Mouse (Mus musculus): ENCODE results near the gene Nhp2.
"Not testable (repeated sequence)": the region's sequence is repeated elsewhere in the genome, so short reads cannot be mapped to it uniquely, and the experiment has no call there.

Gene Nhp2

DNA sequence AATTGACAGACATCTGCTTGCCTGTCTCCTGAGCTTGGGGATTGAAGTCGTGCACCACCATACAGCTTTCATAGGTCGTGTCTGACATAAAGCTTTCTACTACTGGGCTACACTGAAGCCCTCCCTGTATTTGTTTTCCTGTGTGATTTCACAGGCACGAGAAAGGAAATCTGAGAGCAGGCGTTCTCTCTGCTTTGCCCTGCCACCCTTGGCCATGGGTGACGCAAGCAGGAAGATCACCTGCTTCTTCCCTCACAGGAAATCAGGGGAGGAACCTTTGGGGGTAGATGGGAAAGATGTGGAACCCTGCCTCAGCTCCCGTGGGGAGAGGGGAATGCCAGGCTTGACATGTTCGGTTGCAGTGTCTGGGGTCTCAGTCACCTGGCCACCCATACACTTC is 38.8 kb downstream of the Nhp2 start:
- no peak for DNase-seq (ENCODE audit: low spot score in 2 of 2)

DNA sequence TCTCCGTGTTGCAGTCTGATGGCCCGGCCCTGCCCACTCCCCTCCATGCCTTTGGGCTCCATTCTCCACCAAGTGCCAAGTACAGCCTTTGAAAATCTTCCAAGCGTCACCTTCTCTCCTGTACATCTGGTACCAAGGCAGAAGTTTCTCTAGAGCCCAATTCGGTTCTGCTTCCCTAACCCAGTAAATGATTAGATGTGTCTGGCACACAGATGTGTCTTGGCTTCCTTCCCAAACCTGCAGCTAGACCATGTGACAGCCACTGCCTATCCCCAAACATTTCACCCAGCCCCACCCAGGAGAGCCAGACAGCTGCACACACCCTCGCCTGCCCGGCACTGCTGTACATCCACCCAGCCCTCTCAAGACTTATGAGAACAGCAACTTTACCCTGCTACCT is 39.2 kb downstream of the Nhp2 start:
- DNase-seq (ENCODE audit: low spot score in 2 of 2): peak in 1 of 2 experiments; percentile 58

DNA sequence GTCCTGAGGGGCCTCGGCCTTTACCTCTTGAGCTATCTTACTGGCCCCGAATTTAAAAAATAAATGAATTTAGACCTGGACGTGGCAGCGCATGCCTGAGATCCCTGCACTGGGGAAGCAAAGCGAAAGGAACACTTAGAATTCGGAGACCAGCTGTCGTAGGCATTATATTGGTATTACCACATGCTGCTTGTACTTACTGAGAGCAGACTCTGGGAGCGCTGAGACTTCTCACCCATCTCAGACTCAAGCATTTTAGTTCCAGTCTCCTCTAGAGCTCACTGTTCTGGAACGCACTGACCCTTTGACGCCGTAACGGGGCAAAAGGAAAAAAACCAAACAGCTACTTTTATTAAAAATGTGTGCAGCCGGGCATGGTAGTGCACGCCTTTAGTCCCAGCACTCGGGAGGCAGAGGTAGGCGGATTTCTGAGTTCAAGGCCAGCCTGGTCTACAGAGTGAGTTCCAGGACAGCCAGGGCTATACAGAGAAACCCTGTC is 42.4 kb downstream of the Nhp2 start:
- no peak for DNase-seq (ENCODE audit: low spot score in 2 of 2)

DNA sequence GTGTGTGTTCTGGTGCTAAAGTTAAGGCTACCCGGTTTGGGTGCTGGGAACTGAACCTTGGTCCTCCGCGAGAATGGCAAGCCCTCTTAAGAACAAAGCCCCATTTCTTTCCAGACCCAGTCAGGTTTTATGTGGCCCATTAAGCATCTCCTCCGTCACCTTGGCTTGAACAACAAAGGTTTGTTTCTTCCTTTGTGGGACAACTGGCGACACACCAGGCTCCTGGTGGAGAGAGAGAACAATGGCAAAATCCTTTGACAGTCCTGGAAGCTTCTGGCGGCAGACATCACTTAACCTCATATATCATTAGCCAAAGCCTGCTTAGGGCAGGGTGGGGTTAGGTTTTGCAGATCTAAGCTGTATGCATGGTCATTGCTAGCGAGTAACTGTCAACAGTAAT is 43.1 kb downstream of the Nhp2 start:
- no peak for DNase-seq (ENCODE audit: low spot score in 2 of 2)

DNA sequence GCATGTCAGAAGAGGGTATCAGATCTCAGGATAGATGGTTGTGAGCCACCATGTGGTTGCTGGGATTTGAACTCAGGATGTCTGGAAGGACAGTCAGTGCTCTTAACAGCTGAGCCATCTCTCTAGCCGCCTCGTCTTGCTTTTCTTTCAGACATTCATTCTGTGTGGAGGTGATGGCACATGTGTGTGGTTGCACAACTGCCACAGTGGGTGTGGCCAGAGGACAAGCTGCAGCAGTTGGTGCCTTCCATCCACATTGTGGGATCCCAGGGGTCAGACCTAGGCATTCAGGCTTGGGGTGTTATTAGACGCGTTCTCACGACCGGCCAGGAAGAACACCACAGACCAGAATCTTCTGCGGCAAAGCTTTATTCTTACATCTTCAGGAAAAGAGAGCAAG is 45.2 kb downstream of the Nhp2 start:
- DNase-seq (ENCODE audit: low spot score in 2 of 2): not testable (repeated sequence)

DNA sequence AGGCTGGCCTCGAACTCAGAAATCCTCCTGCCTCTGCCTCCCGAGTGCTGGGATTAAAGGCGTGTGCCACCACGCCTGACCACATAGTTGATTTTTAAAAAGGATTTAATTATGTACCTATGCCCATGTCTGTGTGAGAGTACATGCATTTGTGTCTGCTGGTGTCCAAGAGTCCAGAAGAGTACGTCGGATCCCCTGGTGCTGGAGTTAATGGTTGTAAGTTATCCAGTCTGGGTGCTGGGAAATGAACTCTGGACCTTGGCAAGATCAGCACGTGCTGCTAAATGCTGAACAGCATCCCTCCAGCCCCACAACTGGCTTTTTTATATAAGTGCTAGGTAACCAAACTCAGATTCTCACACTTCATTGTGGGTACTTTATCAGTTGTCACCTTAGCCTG is 51.3 kb downstream of the Nhp2 start:
- DNase-seq (ENCODE audit: low spot score in 2 of 2): no peak

DNA sequence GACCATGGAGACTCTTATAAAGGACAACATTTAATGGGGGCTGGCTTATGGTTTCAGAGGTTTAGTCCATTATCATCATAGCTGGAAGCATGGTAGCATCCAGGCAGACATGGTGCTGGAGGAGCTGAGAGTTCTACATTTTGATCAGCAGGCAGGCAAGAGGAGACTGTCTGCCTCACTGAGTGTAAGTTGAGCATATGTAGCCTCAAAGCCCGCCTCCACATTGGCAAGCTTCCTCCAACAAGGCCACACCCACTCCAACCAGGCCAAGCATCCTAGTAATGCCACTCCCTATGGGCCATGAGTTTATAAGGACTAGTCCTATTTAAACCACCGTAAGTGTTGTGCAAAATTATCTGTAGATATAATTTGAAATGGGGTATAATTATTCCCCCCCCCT is 51.8 kb downstream of the Nhp2 start:
- no peak for DNase-seq (ENCODE audit: low spot score in 2 of 2)

DNA sequence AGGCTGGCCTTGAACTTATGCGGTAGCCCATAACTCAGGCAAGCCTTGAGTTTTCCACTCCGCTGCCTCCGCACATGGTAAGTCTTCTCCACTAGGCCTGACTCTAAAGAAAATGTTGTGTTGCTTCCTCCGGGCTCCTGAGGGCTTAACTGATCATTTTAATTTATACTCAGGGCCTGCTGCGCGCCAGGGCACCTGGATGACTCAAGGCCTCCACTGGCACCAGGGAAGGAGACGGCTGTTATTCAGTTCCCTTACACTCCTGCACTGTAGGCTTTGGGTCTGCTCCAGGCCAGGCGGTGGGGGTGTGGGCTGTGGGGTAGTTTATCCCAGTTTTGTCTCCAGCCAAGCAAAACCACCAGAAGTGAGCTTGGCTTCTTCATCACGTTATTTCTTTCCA is 53.8 kb downstream of the Nhp2 start:
- no peak for DNase-seq (ENCODE audit: low spot score in 2 of 2)
